Mouse (Mus musculus) limb, embryonic 12.5 days (tissue): Measurements from ENCODE around the gene Cnot8. TPM values are rescaled to one million over a fixed set of nuclear protein-coding genes. Genes with fewer than 3 reads are reported as not detected.
A peak's percentile ranks its signal among the peaks of the same experiment; 100 is the strongest.

ENCODE experiments used
- ATAC-seq: fragments of 200-750 bp; cut with Nextera tagmentation; 2 replicates; pipeline ENCODE4 v1.8.0; 2017; ENCODE audit warnings: low read depth, moderate TSS enrichment; ENCODE audit not compliant: insufficient number of reproducible peaks, insufficient read depth, low FRiP score, low TSS enrichment
- H3K27ac ChIP-seq: fragments of 300-500 bp; sonication (generic); 2 replicates; pipeline ENCODE4 v1.5.1; 2016; ENCODE audit warnings: mild to moderate bottlenecking, moderate library complexity
- H3K27me3 ChIP-seq: fragments of 300-500 bp; sonication (generic); 2 replicates; pipeline ENCODE4 v1.6.1; 2016; ENCODE audit warnings: mild to moderate bottlenecking, moderate library complexity
- H3K36me3 ChIP-seq: fragments of 300-500 bp; sonication (generic); 2 replicates; pipeline ENCODE4 v1.6.1; 2016; ENCODE audit warnings: mild to moderate bottlenecking, moderate library complexity
- H3K4me1 ChIP-seq: fragments of 300-500 bp; sonication (generic); replicated peaks from 2 replicates; pipeline ENCODE4 v1.6.1; 2016
- H3K4me2 ChIP-seq: fragments of 300-500 bp; sonication (generic); 2 replicates; pipeline ENCODE4 v1.6.1; 2016; ENCODE audit warnings: mild to moderate bottlenecking, moderate library complexity
- H3K4me3 ChIP-seq: fragments of 300-500 bp; sonication (generic); replicated peaks from 2 replicates; pipeline ENCODE4 v1.5.1; 2016; ENCODE audit warnings: mild to moderate bottlenecking
- H3K9ac ChIP-seq: fragments of 300-500 bp; sonication (generic); replicated peaks from 2 replicates; pipeline ENCODE4 v1.6.1; 2016; ENCODE audit warnings: mild to moderate bottlenecking, moderate library complexity
- H3K9me3 ChIP-seq: fragments of 300-500 bp; sonication (generic); 2 replicates; pipeline ENCODE4 v1.6.1; 2016; ENCODE audit warnings: mild to moderate bottlenecking, moderate library complexity
- WGBS: fragments of 180-500 bp; shearing (Covaris S2); methylation state at CpG from one replicate; pipeline ENCODE4 v1.1.7; 2016; 5-methylcytosine and 5-hydroxymethylcytosine counted together
- polyA plus RNA-seq: library from polyadenylated mRNA; unstranded; fragments of >200 nt; fragmentation: Nextera tagmentation; extraction: Ambion mirVana; gene quantifications from 2 replicates; pipeline ENCODE4 v1.2.1, GENCODE M21; 2016

Gene Cnot8
- polyA plus RNA-seq, 1 experiment from 2014 or later = 106 TPM

GRCm38 (mm10) chr11:58129302-58129843, 25.4 kb downstream of the Cnot8 start:
- H3K4me1 ChIP-seq = peaks cover 10% of the 10 kb centered on the region
- peaks cover 95% of the 10 kb centered on the region for H3K36me3 ChIP-seq

GRCm38 (mm10) chr11:58132026-58132425, 28.1 kb downstream of the Cnot8 start:
- no peaks in the 10 kb centered on the region for H3K9me3 ChIP-seq
- H3K9ac ChIP-seq = no peak overlapping the region
- H3K27me3 ChIP-seq = no peaks in the 10 kb centered on the region
- no peak overlapping the region for H3K27ac ChIP-seq
- H3K4me3 ChIP-seq = no peak overlapping the region
- no peak overlapping the region for H3K4me2 ChIP-seq
- ATAC-seq = no peak
- H3K36me3 ChIP-seq = peaks cover 95% of the 10 kb centered on the region
- 94% methylated on average over 3 of the region's 3 CpGs for WGBS
- peaks cover 10% of the 10 kb centered on the region for H3K4me1 ChIP-seq

More at GRCm38 (mm10) chr11:58129302-58129843, 25.4 kb downstream of the Cnot8 start:
- 0 out of 2 replicates have a peak, but pooled peaks have one; percentile 47 for ATAC-seq
- H3K4me2 ChIP-seq = no peak overlapping the region
- no peak overlapping the region for H3K9ac ChIP-seq
- 42% methylated on average over 6 of the region's 6 CpGs for WGBS
- H3K4me3 ChIP-seq = no peak overlapping the region
- no peak overlapping the region for H3K27ac ChIP-seq
- H3K9me3 ChIP-seq = no peaks in the 10 kb centered on the region
- no peaks in the 10 kb centered on the region for H3K27me3 ChIP-seq

- Histone ChIP-seq H3K9me3 (no peaks in the 10 kb centered on the region), H3K27ac (no peak overlapping the region), H3K27me3 (no peaks in the 10 kb centered on the region), H3K9ac (no peak overlapping the region), H3K4me1 (no peaks in the 10 kb centered on the region), H3K36me3 (peaks cover 97% of the 10 kb centered on the region), H3K4me3 (no peak overlapping the region), H3K4me2 (no peak overlapping the region)
- ATAC-seq = no peak
These were observed 30.9 kb downstream of the Cnot8 start for GRCm38 (mm10) chr11:58134869-58135268.

- H3K36me3 ChIP-seq = peaks cover 97% of the 10 kb centered on the region
- H3K4me1 ChIP-seq = no peaks in the 10 kb centered on the region
- H3K27ac ChIP-seq = no peak overlapping the region
- H3K9ac ChIP-seq = no peak overlapping the region
- H3K4me3 ChIP-seq = no peak overlapping the region
- no peaks in the 10 kb centered on the region for H3K27me3 ChIP-seq
- no peak for ATAC-seq
- no peaks in the 10 kb centered on the region for H3K9me3 ChIP-seq
- no peak overlapping the region for H3K4me2 ChIP-seq
These were observed 31.3 kb downstream of the Cnot8 start for GRCm38 (mm10) chr11:58135296-58135695.

- ATAC-seq = no peak
- Histone ChIP-seq H3K36me3 (peaks cover 97% of the 10 kb centered on the region), H3K4me1 (no peaks in the 10 kb centered on the region), H3K9ac (no peak overlapping the region), H3K4me3 (no peak overlapping the region), H3K27me3 (no peaks in the 10 kb centered on the region), H3K4me2 (no peak overlapping the region), H3K9me3 (no peaks in the 10 kb centered on the region), H3K27ac (no peak overlapping the region)
- WGBS = 93% methylated on average over 6 of the region's 6 CpGs
These were observed 32.7 kb downstream of the Cnot8 start for GRCm38 (mm10) chr11:58136677-58137076.

GRCm38 (mm10) chr11:58138821-58139220, 34.9 kb downstream of the Cnot8 start:
- WGBS = 93% methylated on average over 11 of the region's 11 CpGs
- no peak for ATAC-seq
- Histone ChIP-seq H3K36me3 (peaks cover 96% of the 10 kb centered on the region), H3K4me3 (no peak overlapping the region), H3K27ac (no peak overlapping the region), H3K9me3 (no peaks in the 10 kb centered on the region), H3K27me3 (no peaks in the 10 kb centered on the region), H3K4me2 (no peak overlapping the region), H3K4me1 (no peaks in the 10 kb centered on the region), H3K9ac (no peak overlapping the region)

- Histone ChIP-seq H3K9ac (no peak overlapping the region), H3K9me3 (no peaks in the 10 kb centered on the region), H3K4me2 (no peak overlapping the region), H3K27me3 (no peaks in the 10 kb centered on the region), H3K4me1 (no peaks in the 10 kb centered on the region), H3K27ac (no peak overlapping the region), H3K4me3 (no peak overlapping the region), H3K36me3 (peaks cover 96% of the 10 kb centered on the region)
- no peak for ATAC-seq
- 88% methylated on average over 3 of the region's 3 CpGs for WGBS
These were observed 35.5 kb downstream of the Cnot8 start for GRCm38 (mm10) chr11:58139466-58139865.

- no peak for ATAC-seq
- H3K9me3 ChIP-seq = no peaks in the 10 kb centered on the region
- no peaks in the 10 kb centered on the region for H3K4me1 ChIP-seq
- no peak overlapping the region for H3K27ac ChIP-seq
- 88% methylated on average over 9 of the region's 9 CpGs for WGBS
- peaks cover 96% of the 10 kb centered on the region for H3K36me3 ChIP-seq
- no peaks in the 10 kb centered on the region for H3K27me3 ChIP-seq
- no peak overlapping the region for H3K9ac ChIP-seq
- H3K4me2 ChIP-seq = no peak overlapping the region
- no peak overlapping the region for H3K4me3 ChIP-seq
These were observed 39.9 kb downstream of the Cnot8 start for GRCm38 (mm10) chr11:58143704-58144426.

- WGBS = 95% methylated on average over 5 of the region's 5 CpGs
- Histone ChIP-seq H3K4me2 (no peak overlapping the region), H3K27ac (no peak overlapping the region), H3K36me3 (peaks cover 92% of the 10 kb centered on the region), H3K4me1 (no peaks in the 10 kb centered on the region), H3K9me3 (no peaks in the 10 kb centered on the region), H3K27me3 (no peaks in the 10 kb centered on the region), H3K4me3 (no peak overlapping the region), H3K9ac (no peak overlapping the region)
- no peak for ATAC-seq
These were observed 42.3 kb downstream of the Cnot8 start for GRCm38 (mm10) chr11:58146241-58146640.

GRCm38 (mm10) chr11:58155458-58155857, 51.5 kb downstream of the Cnot8 start:
- WGBS = 93% methylated on average over 9 of the region's 9 CpGs
- H3K27ac ChIP-seq = no peak overlapping the region
- no peaks in the 10 kb centered on the region for H3K4me1 ChIP-seq
- H3K9me3 ChIP-seq = no peaks in the 10 kb centered on the region
- H3K4me3 ChIP-seq = no peak overlapping the region
- no peak overlapping the region for H3K9ac ChIP-seq
- no peak overlapping the region for H3K4me2 ChIP-seq
- H3K36me3 ChIP-seq = peaks cover 92% of the 10 kb centered on the region
- no peak for ATAC-seq
- H3K27me3 ChIP-seq = no peaks in the 10 kb centered on the region

GRCm38 (mm10) chr11:58156871-58157270, 52.9 kb downstream of the Cnot8 start:
- Histone ChIP-seq H3K9me3 (no peaks in the 10 kb centered on the region), H3K4me2 (no peak overlapping the region), H3K36me3 (peaks cover 94% of the 10 kb centered on the region), H3K4me1 (no peaks in the 10 kb centered on the region), H3K27ac (no peak overlapping the region), H3K9ac (no peak overlapping the region), H3K4me3 (no peak overlapping the region), H3K27me3 (no peaks in the 10 kb centered on the region)
- 80% methylated on average over 3 of the region's 3 CpGs for WGBS
- no peak for ATAC-seq

GRCm38 (mm10) chr11:58165072-58165471, 61.1 kb downstream of the Cnot8 start:
- H3K9ac ChIP-seq = no peak overlapping the region
- H3K4me2 ChIP-seq = no peak overlapping the region
- WGBS = 97% methylated on average over 2 of the region's 2 CpGs
- H3K9me3 ChIP-seq = no peaks in the 10 kb centered on the region
- no peak overlapping the region for H3K4me3 ChIP-seq
- H3K4me1 ChIP-seq = peaks cover 8% of the 10 kb centered on the region
- no peak overlapping the region for H3K27ac ChIP-seq
- no peak for ATAC-seq
- H3K36me3 ChIP-seq = peaks cover 63% of the 10 kb centered on the region
- H3K27me3 ChIP-seq = no peaks in the 10 kb centered on the region
